Mouse (Mus musculus): ENCODE measurements around the gene Cfap97d2.
"Not testable (repeated sequence)": the region's sequence is repeated elsewhere in the genome, so short reads cannot be mapped to it uniquely, and the experiment has no call there.

The Cfap97d2 gene

DNA sequence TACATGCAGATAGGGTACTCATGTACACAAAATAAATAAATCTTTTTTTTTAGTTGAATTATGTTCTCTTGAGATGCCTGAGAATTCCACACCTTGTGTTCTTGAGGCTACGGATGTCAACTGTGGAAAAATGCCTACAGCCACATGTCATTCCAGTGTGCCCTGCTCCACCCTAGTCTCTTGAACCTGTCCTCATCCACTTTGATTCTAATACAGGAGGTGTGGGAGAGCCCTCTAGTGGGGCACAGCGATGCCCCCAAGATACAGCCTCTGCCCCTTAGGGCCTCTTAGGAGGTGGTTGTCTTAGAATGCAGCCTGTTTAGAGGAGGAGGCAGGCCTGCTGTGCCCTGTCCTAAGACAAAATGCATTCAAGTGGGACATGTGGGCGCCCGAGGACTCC lies 17.7 kb upstream of the Cfap97d2 start:
- no peak for DNase-seq

DNA sequence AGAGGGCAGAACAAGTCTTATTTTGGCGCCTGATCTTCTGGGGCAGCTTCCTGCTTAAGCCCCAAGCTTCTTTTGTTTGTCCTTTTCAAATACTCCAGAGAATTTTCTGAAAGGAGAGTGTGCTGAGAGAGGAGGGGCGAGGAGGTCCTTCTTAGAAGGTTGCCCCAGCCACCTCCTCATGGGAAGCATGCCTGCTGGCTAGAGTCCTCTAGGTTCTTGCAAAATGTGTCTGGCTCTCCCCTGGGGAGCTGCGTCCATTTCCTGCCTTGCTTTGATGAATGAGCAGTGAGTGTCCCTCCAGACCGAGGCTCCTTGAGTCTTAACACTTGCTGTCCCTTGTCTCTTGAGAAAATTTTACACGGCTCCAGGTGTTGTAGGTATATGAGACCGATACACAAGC lies 17.2 kb upstream of the Cfap97d2 start:
- peak; percentile 59 to 80 for DNase-seq

DNA sequence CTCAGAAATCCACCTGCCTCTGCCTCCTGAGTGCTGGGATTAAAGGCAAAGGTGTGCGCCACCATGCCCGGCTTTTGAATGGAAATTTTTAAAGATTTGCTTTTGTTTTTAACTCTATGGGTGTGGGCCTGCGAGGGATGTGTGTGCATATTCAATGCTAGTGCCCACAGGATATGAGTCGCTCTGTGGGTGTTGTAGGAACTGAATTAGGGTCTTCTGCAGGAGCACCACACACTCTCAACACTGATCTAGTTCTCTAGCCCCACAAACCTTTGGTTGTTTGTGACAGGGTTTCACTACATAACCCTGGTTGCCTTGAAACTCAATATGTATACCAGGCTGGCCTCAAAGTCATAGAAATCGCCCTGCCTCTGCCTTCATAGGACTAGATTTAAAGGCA lies 16.4 kb upstream of the Cfap97d2 start:
- DNase-seq: no peak

DNA sequence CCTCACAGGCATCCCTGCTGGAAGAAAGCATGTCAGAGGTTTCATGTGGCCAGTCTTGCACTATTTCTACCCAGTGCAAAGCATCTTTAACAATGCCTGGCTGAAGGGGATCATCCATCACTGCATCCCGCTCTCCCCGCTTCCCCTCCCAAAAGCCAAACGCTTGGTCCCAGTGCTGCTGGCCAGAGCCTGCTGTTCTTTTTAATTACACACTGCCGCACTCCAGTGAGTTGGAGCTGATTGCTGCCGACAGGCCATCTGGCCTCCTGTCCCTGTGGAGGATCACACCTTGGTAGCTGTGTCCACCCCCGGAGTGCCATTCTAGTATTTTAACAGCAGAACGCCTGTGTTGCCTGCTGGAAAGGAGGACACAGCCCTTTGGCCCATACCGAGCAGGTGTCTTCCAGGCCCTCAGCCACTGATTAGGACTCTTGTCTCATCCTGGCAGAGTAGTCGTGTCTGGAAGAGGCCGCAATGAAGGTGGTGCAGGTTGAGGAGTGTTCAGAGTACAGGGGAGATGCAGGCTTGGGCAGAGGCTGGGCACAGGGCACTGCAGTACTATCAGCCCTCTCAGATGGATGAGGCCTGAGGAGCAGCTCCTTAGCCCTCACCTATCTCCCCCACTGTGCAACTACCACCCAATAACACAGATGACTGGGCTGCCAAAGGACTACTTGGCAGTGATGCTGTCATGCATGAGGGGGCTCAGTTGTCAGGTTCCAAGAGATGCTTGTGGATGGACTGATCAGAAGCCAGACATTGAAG lies 13.2 kb upstream of the Cfap97d2 start:
- peak in 1 of 2 experiments; percentile 14 for DNase-seq

DNA sequence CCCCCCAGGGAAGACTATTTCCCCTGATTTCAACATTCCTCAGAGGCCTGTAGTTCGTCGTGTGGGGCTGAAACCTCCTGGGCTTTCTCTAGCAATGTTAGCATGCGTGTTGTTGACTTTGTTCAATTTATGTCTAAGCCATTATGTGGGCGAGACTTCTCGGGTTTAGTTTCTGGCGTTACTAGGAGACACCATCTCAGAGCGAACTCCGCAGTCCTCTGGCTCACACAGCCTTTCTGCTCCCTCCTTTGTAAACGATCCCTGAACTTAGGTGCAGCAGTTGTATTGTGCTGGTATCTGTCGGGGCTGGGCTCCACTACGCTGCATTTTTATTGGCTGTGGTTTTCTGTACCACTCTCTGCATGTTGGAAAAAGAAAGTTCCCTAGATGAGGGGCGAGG lies 11.0 kb upstream of the Cfap97d2 start:
- no peak for DNase-seq

DNA sequence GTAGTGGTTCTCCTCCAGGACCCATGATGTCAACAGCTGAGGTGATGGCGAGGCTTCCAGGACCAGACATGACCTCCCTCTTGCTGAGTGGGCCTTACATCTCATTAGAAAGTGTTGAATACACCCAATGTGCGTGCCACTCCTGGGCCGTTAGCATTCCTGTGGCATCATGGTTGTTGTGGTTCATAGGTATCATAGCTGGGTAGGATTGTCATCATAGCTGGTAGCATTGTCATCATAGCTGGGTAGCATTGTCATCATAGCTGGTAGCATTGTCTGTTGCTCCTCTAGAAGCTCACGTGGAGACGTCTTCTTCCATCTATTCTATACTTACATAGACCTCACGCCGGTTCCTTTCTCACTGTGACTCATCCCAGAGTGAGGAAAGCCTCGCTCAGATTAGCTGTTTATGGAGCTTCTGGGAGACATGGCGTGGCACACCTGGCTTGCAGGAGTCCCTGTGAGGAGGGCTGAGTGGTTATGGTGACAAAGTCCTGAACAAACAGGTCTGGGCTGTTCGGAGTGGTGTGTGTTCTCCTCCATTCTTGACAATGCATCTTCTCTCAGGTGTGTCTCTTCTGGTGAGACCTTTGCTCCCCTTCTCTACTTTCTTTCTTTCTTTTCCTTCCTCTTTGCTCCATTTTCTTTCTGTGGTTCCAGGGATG lies 10.4 kb upstream of the Cfap97d2 start:
- DNase-seq: no peak

DNA sequence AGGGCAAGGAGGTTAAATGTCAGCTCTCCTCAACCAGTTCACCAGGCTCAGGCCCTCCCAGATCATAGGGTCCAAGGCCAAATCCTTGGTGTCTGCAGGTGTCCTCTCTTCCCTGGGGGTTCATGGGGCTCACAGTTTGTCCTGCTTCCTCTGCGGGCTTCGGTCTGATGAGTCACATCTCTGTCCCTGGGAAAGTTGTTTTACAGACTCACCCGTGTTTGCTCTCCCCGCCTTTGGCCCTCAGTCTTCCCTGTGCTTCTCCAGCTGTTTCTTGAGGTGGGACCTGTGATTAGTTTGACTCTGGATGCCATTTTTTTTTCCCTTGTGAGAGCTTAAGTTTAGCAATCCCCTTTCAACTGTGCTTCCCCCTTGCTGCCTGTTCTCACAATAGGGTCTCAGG lies 9.5 kb upstream of the Cfap97d2 start:
- DNase-seq: no peak

DNA sequence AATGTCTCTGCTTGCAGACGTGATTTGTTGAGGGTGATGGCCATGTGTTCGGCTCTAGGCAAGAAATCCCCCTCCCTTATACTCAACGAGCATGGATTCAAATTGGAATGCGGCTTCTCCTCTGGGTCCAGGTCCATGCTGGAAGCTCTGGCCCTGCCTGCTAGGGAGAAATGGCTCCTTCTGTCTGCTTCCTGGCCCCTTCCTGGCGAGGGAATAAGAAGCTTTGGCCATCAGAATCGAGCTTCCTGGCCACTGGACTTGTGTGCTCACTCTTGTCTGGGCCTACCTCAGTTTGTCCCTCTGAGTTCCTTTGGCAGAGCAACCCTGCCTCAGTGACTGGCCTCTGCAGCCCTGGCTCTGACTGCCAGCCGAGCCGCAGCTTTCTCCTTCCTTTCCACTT lies 8.5 kb upstream of the Cfap97d2 start:
- DNase-seq: peak in 1 of 2 experiments; percentile 14

DNA sequence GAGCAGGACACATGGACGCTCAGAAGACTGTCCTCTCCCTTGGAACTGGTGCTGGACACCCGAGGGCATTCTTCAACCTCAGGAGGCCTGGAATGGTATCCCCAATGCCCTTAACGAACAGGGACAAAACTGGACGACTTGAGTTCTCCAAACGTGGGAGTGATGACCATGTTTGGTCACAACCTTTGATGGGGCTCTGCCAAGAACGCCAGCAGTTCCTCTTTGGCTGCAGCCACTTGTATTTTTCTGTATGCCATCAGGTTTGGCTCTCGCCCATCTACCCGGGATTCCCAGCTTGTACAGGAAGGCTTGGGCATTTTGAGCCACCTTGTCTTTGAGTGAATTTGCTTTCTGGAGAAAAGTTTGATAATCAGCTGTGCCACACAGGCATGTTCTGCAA lies 8.0 kb upstream of the Cfap97d2 start:
- peak; percentile 29 to 35 for DNase-seq

DNA sequence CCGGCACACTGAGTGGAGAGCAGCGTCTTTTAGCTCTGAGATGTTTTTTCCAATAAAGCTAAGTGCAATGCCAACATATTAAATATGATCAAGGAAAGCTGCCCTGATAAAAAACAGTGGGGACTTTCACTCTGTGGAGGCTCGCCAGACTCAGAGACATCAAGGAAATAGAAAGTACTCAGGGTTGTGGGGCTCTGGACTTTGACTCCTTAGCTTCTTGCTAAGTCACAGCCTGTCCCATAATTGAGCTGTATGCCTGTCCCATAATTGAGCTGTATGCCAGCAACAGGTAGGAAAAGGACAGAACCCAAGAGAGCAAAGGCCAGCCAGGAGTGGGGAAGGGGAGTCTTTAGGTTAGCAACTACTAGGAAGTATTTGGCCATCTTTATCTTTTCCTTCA lies 7.4 kb upstream of the Cfap97d2 start:
- DNase-seq: no peak

DNA sequence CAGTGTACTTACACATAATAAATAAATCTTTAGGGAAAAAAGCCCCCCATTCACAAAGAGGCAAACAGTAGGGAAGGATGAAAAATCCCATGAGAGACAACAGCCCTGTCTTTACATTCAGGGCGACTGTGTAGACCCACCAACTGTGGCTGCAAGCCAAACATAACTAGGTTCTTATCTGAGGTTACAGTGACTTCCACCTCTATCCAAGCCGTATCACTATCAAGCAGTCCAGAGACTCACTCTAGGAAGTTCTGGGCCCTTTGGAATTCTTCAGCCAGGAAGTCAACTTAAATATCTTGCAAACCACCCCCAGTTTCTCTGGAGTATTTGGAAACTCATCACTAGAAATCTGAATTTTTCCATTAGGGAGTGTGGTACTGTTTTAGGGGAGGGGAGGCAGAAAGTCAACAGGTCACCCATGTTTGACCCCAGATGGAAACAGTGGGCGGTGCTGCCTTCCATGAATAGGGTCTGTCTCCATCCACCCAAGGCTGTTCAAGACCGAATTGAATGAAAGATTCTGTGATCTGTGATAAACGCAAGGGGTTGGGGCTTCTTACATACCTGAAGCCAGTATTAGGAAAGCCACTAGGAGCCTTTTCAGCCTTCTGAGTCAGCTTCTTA lies 6.3 kb upstream of the Cfap97d2 start:
- DNase-seq: no peak

DNA sequence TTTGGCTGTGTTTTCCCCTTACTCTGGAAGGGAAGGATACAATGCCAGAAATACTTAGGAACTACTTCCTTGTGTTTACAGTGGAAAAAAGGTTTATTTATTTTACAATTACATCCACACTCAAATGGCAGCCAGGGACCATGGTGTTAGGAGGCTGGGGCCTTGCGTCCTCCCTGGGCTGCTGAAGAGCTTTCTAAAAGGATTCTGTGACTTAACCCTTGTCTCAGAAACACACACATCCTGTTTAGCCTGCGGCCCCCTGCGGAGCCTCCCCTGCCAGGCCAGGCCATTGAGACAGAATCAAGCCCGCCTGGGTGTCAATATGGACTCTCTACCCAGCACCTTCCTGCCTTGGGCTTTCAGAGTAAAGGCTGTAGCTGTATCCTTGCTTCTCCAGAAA lies 2.9 kb upstream of the Cfap97d2 start:
- DNase-seq: peak in 1 of 2 experiments; percentile 62

DNA sequence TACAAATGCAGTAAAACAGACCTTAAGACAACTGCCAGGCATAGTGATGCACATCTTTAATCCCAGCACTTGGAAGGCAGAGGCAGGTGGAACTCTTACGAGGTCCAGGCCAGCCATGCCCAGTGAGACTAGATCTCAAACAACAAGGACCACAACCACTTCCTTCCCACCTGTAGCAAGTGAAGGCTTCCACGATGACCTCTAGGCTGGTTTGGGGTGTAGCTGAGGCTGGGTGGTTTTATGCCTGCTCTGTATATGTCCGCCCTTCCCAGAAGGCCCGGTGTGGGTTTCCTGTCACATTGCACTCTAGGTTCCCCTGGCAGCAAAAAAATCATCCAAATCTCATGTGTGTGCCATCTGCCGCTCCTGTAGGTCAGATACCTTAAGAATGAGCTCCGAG lies 1.9 kb upstream of the Cfap97d2 start:
- DNase-seq: no peak

DNA sequence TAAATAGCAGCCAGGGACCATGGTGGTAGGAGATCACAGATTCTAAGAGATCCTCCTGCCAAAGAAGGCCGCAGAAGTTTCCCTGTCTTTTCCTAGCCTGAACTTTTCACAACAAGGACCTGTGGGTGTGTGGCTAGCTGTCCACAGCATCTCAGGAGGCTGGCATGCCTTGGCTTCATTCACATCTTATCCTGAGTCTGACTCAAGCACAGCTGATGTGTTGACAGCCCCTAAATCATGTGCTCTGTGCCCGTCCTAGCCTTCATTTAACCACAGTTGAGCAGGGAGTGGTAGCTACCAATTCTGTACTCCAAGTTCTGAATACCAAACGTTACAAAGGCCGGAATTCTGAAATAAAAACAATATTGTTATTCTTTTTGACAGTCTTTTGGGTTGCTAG lies 1.4 kb upstream of the Cfap97d2 start:
- DNase-seq: no peak

DNA sequence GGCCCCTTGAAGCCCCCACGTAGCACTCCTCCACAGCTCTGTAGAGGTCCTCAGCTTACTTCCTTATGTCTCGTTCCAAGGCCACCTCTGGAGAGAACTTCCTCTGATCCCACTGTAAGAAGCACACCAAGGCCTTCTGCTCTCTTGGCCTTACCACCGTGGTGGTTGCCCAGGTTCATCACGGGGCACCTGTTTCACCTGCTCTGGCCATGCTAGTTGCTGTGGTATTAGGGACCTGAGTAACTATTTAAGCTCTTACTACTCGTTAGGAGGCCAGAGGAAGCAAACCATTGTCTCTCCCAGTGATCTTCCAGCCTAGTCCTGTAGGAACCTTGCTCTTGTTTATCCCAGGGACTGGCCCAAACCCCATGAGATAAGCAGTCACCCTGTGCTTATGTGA lies 1.2 kb downstream of the Cfap97d2 start:
- no peak for DNase-seq

DNA sequence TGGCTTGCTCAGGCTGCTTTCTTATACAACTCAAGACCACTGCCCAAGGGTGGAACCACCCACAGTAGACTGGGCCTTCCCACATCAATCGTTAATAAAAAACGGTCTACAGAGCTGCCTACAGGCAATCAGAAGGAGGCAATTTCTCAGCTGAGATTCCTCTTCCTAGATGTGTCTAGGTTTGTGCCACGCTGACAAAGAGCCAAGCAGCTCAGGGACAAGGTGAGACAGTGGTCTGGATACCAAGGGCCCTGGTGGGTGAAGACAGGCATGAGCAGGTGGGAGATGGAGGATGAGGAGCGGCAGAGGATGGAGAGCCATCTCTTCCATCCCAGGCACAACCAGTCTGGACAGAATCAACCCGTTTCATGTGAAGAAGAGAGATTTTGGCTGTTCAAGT lies 2.8 kb downstream of the Cfap97d2 start:
- DNase-seq: no peak

DNA sequence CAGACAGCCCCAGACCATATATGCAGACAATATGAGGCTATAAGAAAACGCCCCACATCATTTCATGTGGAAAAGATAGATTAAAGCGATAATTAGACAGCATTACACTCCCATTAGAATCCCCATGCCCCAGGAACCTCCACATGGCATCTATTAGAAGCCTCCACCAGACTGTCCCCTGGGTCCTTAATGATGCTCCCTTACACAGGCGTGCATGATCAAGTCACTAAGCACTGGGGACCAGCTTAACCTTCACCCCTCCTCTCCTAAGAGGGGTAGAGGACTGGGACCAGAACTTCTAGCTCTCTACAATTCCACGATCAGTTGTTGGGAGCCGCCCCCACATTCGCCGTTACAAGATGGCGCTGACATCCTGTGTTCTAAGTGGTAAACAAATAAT lies 13.3 kb downstream of the Cfap97d2 start:
- no peak for DNase-seq

DNA sequence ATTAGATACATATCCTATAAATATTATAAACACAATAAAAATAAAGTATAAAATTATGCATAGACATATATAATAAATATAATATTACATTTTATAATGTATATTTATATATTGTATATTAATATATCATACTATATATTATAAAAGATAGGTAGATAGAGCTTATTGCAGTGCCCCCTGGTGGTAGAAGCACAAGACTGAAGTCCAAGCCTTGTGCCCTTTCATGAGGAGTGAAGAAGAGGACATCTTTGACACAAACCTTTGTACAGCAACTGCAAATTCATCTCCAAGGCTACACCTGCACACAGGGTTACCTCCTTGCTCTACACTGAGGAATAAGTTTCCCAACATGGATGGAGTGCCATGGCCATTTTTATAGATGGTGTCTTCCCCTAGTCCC lies 20.0 kb downstream of the Cfap97d2 start:
- peak in 1 of 2 experiments; percentile 59 for DNase-seq

DNA sequence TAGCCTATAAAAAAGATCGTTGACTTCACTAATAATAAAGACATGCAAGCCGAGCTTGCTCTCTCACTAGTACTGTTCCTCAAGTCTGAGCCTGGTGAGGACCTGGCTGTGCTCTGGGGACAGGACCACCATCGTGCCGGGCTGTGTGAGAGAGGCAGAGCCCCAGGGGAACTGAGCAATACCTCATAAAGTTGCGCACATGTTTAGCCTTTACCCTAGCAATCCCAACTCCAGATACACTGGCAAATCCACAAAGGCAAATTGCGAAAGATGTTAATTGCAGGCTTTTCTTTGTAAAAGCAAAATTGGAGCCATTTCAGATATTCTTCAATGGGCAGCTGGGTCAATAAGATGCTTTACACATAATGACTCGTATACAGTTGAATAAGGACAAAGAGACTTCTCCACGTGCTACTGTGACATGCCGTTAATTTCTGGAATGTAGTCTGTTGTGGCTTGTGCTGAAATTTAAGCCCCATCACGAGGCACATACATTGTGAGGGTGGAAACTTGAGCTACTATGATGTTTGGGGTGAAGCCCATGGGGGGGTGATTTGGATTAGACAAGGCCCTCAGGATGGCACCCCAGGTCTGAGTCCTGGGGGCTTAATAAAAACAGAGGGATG lies 21.9 kb downstream of the Cfap97d2 start:
- DNase-seq: no peak

DNA sequence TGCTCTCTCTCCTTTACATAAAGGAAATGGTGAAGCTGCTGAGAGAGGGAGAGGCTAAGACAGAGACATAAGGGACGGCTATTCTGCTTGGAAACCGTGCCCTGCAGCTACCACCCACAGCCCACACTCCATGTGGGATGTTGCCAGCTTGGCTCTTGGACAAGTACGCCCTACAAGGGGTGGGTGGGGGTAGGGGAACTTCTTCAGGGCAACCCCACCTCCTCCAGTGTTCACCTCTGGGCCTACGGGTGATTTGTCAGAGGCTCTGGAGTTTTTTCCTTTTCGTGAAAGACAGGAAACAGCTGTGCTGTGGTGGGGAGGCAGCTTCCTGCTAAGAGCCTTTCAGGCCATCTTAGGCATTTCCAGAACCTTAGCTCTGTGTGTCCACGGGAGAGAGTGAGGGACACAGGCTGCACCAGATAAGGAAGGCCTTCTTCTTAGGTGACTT lies 34.7 kb downstream of the Cfap97d2 start:
- peak; percentile 63 to 79 for DNase-seq

DNA sequence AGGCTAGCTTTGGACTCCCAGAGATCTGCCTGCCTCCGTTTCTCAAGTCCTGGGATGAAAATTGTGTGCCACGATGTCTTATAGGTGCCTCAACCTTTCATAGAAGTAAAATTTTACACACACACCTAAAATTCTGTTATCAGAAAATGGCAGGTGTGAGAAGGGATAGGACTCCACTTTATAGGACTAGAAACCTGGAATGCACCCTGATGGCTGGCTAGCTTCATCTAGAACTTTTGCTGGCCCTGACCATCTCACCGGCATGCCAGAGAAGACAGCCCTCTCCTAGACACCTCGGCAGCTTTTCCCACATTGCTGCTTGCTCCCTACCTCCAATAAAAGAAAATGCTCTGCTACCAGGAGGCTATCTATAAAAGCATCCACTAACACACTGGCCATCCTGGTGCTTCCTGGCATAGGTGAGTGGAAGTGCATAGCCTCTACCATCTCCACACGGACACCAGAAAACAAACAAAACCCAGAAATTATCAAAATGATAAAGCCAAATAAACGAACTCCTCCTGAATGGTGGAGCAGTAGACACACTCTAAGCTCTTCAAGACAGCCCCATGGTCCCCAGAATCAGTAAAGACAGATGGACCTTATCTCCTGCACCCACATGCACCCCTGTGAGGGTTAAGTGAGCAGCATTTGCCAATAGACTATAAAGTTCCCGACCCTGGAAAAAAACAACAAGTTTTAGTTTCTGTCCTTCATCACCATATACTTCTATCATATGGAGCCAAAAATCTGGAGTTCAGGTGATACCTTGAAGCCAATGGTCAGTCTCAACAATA lies 35.3 kb downstream of the Cfap97d2 start:
- DNase-seq: no peak

DNA sequence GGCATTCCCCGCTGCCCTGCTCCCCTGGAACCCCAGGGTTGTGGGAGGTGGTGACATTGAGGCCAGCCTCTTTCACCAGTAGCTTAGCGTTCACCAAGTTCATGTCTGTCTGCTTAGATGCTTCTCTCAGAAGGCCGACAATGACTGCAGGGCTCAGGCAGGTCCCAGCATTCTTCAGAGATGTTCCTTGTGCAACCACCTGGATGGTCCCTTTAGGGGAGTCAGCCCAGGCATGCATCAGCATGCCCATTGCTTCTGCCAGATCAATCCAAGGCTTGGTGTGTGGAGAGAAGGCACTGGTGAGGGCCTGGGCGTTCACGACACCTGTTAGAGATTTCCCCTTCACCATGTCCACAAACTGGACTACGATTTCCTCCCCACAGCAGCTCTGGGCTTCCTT lies 40.5 kb downstream of the Cfap97d2 start:
- not testable (repeated sequence) for DNase-seq

DNA sequence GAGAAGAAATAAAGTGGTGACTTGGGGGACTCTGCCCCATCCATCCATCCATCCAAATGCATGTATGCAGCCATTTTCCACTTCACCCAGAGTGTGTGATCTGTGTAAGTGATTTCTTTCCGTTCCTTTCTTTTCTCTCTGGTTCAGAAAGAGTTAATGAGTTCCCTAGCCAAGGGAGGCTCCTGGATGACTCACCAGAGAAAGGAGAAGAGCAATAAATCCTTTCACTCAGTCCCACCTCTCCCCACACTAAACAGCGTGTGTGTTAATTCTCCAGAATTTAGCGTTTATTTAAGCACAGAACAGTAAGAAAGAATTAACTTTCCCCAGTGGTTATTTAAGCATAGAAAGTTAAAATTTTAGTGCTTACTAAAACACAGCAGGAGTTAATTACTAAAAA lies 41.9 kb downstream of the Cfap97d2 start:
- DNase-seq: no peak
